Mouse (Mus musculus) limb, embryonic 15.5 days (tissue): Measurements from ENCODE around the gene Galnt18. TPM values are rescaled to one million over a fixed set of nuclear protein-coding genes. Genes with fewer than 3 reads are reported as not detected.

Experiments used
- ATAC-seq: fragments of 200-750 bp; cut with Nextera tagmentation; 2 replicates; pipeline ENCODE4 v1.8.0; 2017; ENCODE audit warnings: low read depth, moderate TSS enrichment; ENCODE audit not compliant: insufficient number of reproducible peaks, low FRiP score, low TSS enrichment
- H3K27ac ChIP-seq: fragments of 300-500 bp; sonication (generic); 2 replicates; pipeline ENCODE4 v1.5.1; 2015; ENCODE audit warnings: moderate library complexity, mild to moderate bottlenecking, inconsistent platforms
- H3K27me3 ChIP-seq: fragments of 300-500 bp; sonication (generic); 2 replicates; pipeline ENCODE4 v1.6.1; 2015; ENCODE audit warnings: inconsistent platforms
- H3K36me3 ChIP-seq: fragments of 300-500 bp; sonication (generic); 2 replicates; pipeline ENCODE4 v1.6.1; 2015; ENCODE audit warnings: inconsistent platforms
- H3K4me1 ChIP-seq: fragments of 300-500 bp; sonication (generic); 2 replicates; pipeline ENCODE4 v1.6.1; 2015; ENCODE audit warnings: inconsistent platforms
- H3K4me2 ChIP-seq: fragments of 300-500 bp; sonication (generic); 2 replicates; pipeline ENCODE4 v1.6.1; 2015; ENCODE audit warnings: mild to moderate bottlenecking, inconsistent platforms
- H3K4me3 ChIP-seq: fragments of 300-500 bp; sonication (generic); 2 replicates; pipeline ENCODE4 v1.5.1; 2015; ENCODE audit warnings: mild to moderate bottlenecking, inconsistent platforms
- H3K9ac ChIP-seq: fragments of 300-500 bp; sonication (generic); 2 replicates; pipeline ENCODE4 v1.6.1; 2015; ENCODE audit warnings: inconsistent platforms
- H3K9me3 ChIP-seq: fragments of 300-500 bp; sonication (generic); 2 replicates; pipeline ENCODE4 v1.6.1; 2016; ENCODE audit warnings: inconsistent platforms
- WGBS: fragments of 180-500 bp; shearing (Covaris S2); methylation state at CpG from one replicate; pipeline ENCODE4 v1.1.7; 2015; 5-methylcytosine and 5-hydroxymethylcytosine counted together
- microRNA-seq: library from miRNA; unstranded; fragments of <30 nt; microRNA quantifications from one replicate; pipeline ENCODE4, GENCODE M21; 2016
- polyA plus RNA-seq: library from polyadenylated mRNA; unstranded; fragments of >200 nt; fragmentation: Nextera tagmentation; extraction: Ambion mirVana; gene quantifications from 2 replicates; pipeline ENCODE4 v1.2.1, GENCODE M21; 2015

Gene Galnt18
- polyA plus RNA-seq, 1 experiment from 2014 or later: 26.6 TPM

GRCm38 (mm10) chr7:111433173-111433572, 346.6 kb downstream of the Galnt18 start:
- Histone ChIP-seq H3K27ac (no peak overlapping the region), H3K4me3 (no peak overlapping the region), H3K36me3 (no peaks in the 10 kb centered on the region), H3K27me3 (no peaks in the 10 kb centered on the region), H3K9ac (no peak overlapping the region), H3K4me1 (peaks cover 11% of the 10 kb centered on the region), H3K4me2 (no peak overlapping the region), H3K9me3 (no peaks in the 10 kb centered on the region)
- ATAC-seq: no peak
- 37% methylated on average over 2 of the region's 2 CpGs for WGBS

- H3K4me1 ChIP-seq: no peaks in the 10 kb centered on the region
- ATAC-seq: no peak
- no peak overlapping the region for H3K9ac ChIP-seq
- no peaks in the 10 kb centered on the region for H3K27me3 ChIP-seq
- WGBS: 79% methylated on average over 1 of the region's 1 CpGs
- H3K4me3 ChIP-seq: no peak overlapping the region
- no peaks in the 10 kb centered on the region for H3K36me3 ChIP-seq
- no peak overlapping the region for H3K27ac ChIP-seq
- no peak overlapping the region for H3K4me2 ChIP-seq
- no peaks in the 10 kb centered on the region for H3K9me3 ChIP-seq
These were observed 352.4 kb downstream of the Galnt18 start for GRCm38 (mm10) chr7:111427392-111427791.

Small RNAs within 50 kb of the gene (microRNA-seq; reads per million reads assigned to microRNA genes)
- not detected for gene Gm25787

Other genes starting within 250 kb of the Galnt18 start
- gene Usp47, start 243.5 kb upstream of the Galnt18 start, polyA plus RNA-seq: 65.1 and 66.5 TPM in 2 replicates